In genomic region chr8:60971808-60972207, GRCm38 (mm10) we compare ENCODE assay signal across 9 mouse cellular contexts. TPM values are rescaled to one million over a fixed set of nuclear protein-coding genes. Genes with fewer than 3 reads are reported as not detected.
A peak's percentile ranks its signal among the peaks of the same experiment; 100 is the strongest.
DNase-seq lines count a peak whose midpoint lies in the region; ATAC-seq lines count a peak whose summit lies in the region.
"Had no signal": no experiment of that assay in that cellular context is flagged by ENCODE, and none has a peak within 500 bp of the region (broad histone marks: within the 10 kb centered on the region; RNA-seq: fewer than 3 reads in every experiment).

No protein-coding gene starts in this region.

- H3K9me3 ChIP-seq in heart, embryonic 14.5 days (ENCODE audit: control insufficient read depth, low read length), result no peaks in the 10 kb centered on the region
- H3K9me3 ChIP-seq in heart, embryonic 11.5 days (replicated peaks; ENCODE audit: control insufficient read depth, low read length), result no peaks in the 10 kb centered on the region
- H3K9me3 ChIP-seq in liver, embryonic 13.5 days (replicated peaks), result no peaks in the 10 kb centered on the region

- no peak overlapping the region for H3K4me3 ChIP-seq in heart, embryonic 14.5 days (ENCODE audit: control insufficient read depth in 1 of 2, insufficient read depth in 1 of 2, low read depth in 1 of 2, low read length in 2 of 2)
- H3K4me3 ChIP-seq in heart, embryonic 11.5 days (ENCODE audit: low read depth, low read length), result no peak overlapping the region
- no peak overlapping the region for H3K4me3 ChIP-seq in liver, embryonic 13.5 days (replicated peaks)

- H3K4me2 ChIP-seq in heart, embryonic 14.5 days (ENCODE audit: low read length), result peak overlapping the region; percentile 21; the same call in 1 of the 2 replicates
- H3K4me2 ChIP-seq in heart, embryonic 11.5 days, result no peak overlapping the region
- H3K4me2 ChIP-seq in liver, embryonic 13.5 days, result peak overlapping the region; percentile 25

- ATAC-seq in heart, embryonic 14.5 days (ENCODE audit: insufficient number of reproducible peaks, insufficient read depth, low FRiP score, low read depth), result no peak
- ATAC-seq in heart, embryonic 11.5 days (replicated peaks; ENCODE audit: insufficient number of reproducible peaks, low FRiP score, low TSS enrichment), result no peak
- no peak for ATAC-seq in liver, embryonic 13.5 days (ENCODE audit: low read depth)
- no peak for ATAC-seq in erythroblast, adult 5-6 weeks (replicated peaks; ENCODE audit: low FRiP score, poor library complexity, severe bottlenecking)

- 43% methylated on average over 4 of the region's 4 CpGs for WGBS in heart, embryonic 14.5 days
- 64% methylated on average over 4 of the region's 4 CpGs for WGBS in heart, embryonic 11.5 days (ENCODE audit: insufficient replicate concordance)
- 72% methylated on average over 4 of the region's 4 CpGs for WGBS in liver, embryonic 13.5 days (ENCODE audit: insufficient replicate concordance)

- H3K27ac ChIP-seq in heart, embryonic 14.5 days (replicated peaks in 1 of 2; ENCODE audit: control insufficient read depth in 1 of 2, insufficient read depth in 1 of 2, low read depth in 2 of 2, low read length in 2 of 2), result no peak overlapping the region
- no peak overlapping the region for H3K27ac ChIP-seq in heart, embryonic 11.5 days (ENCODE audit: low read depth, low read length)
- peak overlapping the region; percentile 90 for H3K27ac ChIP-seq in liver, embryonic 13.5 days

- H3K36me3 ChIP-seq in heart, embryonic 14.5 days (ENCODE audit: control insufficient read depth, insufficient read depth, low read length), result no peaks in the 10 kb centered on the region
- H3K36me3 ChIP-seq in heart, embryonic 11.5 days (ENCODE audit: control insufficient read depth, insufficient read depth, low read length), result no peaks in the 10 kb centered on the region
- no peaks in the 10 kb centered on the region for H3K36me3 ChIP-seq in liver, embryonic 13.5 days

- H3K9ac ChIP-seq in heart, embryonic 14.5 days (ENCODE audit: low read length), result no peak overlapping the region
- no peak overlapping the region for H3K9ac ChIP-seq in heart, embryonic 11.5 days (ENCODE audit: low read depth, low read length)
- H3K9ac ChIP-seq in liver, embryonic 13.5 days, result 0 out of 2 replicates have a peak overlapping the region, but pooled peaks have one; percentile 49

- H3K27me3 ChIP-seq in heart, embryonic 14.5 days (ENCODE audit: control insufficient read depth, insufficient read depth, low read length), result no peaks in the 10 kb centered on the region
- H3K27me3 ChIP-seq in heart, embryonic 11.5 days (ENCODE audit: control insufficient read depth, insufficient read depth, low read length), result no peaks in the 10 kb centered on the region
- no peaks in the 10 kb centered on the region for H3K27me3 ChIP-seq in liver, embryonic 13.5 days

- H3K4me1 ChIP-seq in heart, embryonic 14.5 days (ENCODE audit: control insufficient read depth in 2 of 2, insufficient read depth in 2 of 2, low read length in 2 of 2), result peaks cover 2 to 22% of the 10 kb centered on the region in 2 experiments
- peaks cover 16% of the 10 kb centered on the region for H3K4me1 ChIP-seq in heart, embryonic 11.5 days (ENCODE audit: control insufficient read depth, insufficient read depth, low read length)
- peaks cover 86% of the 10 kb centered on the region for H3K4me1 ChIP-seq in liver, embryonic 13.5 days (replicated peaks)

- DNase-seq in adrenal gland, adult 2 months, result peak; percentile 17
- no peak for DNase-seq in adrenal gland, postnatal 4 days (ENCODE audit: low spot score in 2 of 2)
- DNase-seq in lung, postnatal 36 days, result peak; percentile 20
- no peak for DNase-seq in lung, postnatal 14 days
- no peak for DNase-seq in liver, embryonic 13.5 days
- DNase-seq: spleen, adult 18-20 months had no signal

RNA-seq across cellular contexts. Expression of gene Clcn3, which starts 11.3 kb away (rescaled TPM):
- total RNA-seq in adrenal gland, adult 2 months (2021), result 10 to 100 TPM; 40.9 to 47.4 TPM
- 7.9 and 9.1 TPM in 2 replicates for polyA plus RNA-seq in adrenal gland, adult 2 months (2012; rRNA removed)
- 10 to 100 TPM; 44.8 to 50.1 TPM for total RNA-seq in adrenal gland, postnatal 4 days (2021)
- polyA plus RNA-seq in heart, embryonic 14.5 days (2014; fragmentation: Nextera tagmentation; extraction: Ambion mirVana), result 22.1 and 25.5 TPM in 2 replicates
- polyA plus RNA-seq in heart, embryonic 11.5 days (2014; fragmentation: Nextera tagmentation; extraction: Ambion mirVana), result 24.4 and 29.2 TPM in 2 replicates
- polyA plus RNA-seq in liver, embryonic 13.5 days (2015; fragmentation: Nextera tagmentation; extraction: Ambion mirVana), result 35.8 and 41.3 TPM in 2 replicates
- total RNA-seq in erythroblast, adult 5-6 weeks (2015; ENCODE audit: low replicate concordance), result 710 and 760 TPM in 2 replicates
- total RNA-seq in erythroblast, adult 5-6 weeks (2017; ENCODE audit: low replicate concordance), result 1,348 and 1,485 TPM in 2 replicates

RNA-seq across cellular contexts. Expression of gene Nek1, which starts 21.2 kb away (rescaled TPM):
- 10 to 100 TPM; 14.7 to 15.0 TPM for total RNA-seq in adrenal gland, adult 2 months (2021)
- 12.7 and 15.0 TPM in 2 replicates for polyA plus RNA-seq in adrenal gland, adult 2 months (2012; rRNA removed)
- total RNA-seq in adrenal gland, postnatal 4 days (2021), result 10 to 100 TPM; 23.8 to 25.9 TPM
- polyA plus RNA-seq in heart, embryonic 14.5 days (2014; fragmentation: Nextera tagmentation; extraction: Ambion mirVana), result 12.6 and 14.4 TPM in 2 replicates
- polyA plus RNA-seq in heart, embryonic 11.5 days (2014; fragmentation: Nextera tagmentation; extraction: Ambion mirVana), result 15.4 and 16.4 TPM in 2 replicates
- 9.2 and 11.9 TPM in 2 replicates for polyA plus RNA-seq in liver, embryonic 13.5 days (2015; fragmentation: Nextera tagmentation; extraction: Ambion mirVana)
- total RNA-seq in erythroblast, adult 5-6 weeks (2015; ENCODE audit: low replicate concordance), result 8.1 and 11.5 TPM in 2 replicates
- 17.7 and 18.5 TPM in 2 replicates for total RNA-seq in erythroblast, adult 5-6 weeks (2017; ENCODE audit: low replicate concordance)

Comparison
In these comparisons a context has a peak if more than half of its experiments do, and no peak if none do; other contexts are left out.
1. DNase-seq: peak in adrenal gland, adult 2 months (single experiment) and lung, postnatal 36 days (single experiment); none in adrenal gland, postnatal 4 days (0 of 2), lung, postnatal 14 days (single experiment) and liver, embryonic 13.5 days (single experiment).